Mouse (Mus musculus) heart, postnatal 10 days (tissue): ENCODE data around the gene Pnkd. TPM values are rescaled to one million over a fixed set of nuclear protein-coding genes. Genes with fewer than 3 reads are reported as not detected.

ENCODE experiments used
- DNase-seq, 2 experiments: peaks; one replicate each; pipeline ENCODE4 v3.0.0; 2021
- intact Hi-C: fragments of 180-260 bp; cut with DNase I; formaldehyde crosslinking; loops from one replicate; pipeline ENCODE4 v1.15.1; 2025
- total RNA-seq, 2 experiments: library from RNA; stranded (reverse); gene quantifications; 2 replicates each; pipeline ENCODE4 v1.2.3; 2021

Gene Pnkd
- total RNA-seq, 2 experiments from 2014 or later: 205 to 211 TPM

DNA sequence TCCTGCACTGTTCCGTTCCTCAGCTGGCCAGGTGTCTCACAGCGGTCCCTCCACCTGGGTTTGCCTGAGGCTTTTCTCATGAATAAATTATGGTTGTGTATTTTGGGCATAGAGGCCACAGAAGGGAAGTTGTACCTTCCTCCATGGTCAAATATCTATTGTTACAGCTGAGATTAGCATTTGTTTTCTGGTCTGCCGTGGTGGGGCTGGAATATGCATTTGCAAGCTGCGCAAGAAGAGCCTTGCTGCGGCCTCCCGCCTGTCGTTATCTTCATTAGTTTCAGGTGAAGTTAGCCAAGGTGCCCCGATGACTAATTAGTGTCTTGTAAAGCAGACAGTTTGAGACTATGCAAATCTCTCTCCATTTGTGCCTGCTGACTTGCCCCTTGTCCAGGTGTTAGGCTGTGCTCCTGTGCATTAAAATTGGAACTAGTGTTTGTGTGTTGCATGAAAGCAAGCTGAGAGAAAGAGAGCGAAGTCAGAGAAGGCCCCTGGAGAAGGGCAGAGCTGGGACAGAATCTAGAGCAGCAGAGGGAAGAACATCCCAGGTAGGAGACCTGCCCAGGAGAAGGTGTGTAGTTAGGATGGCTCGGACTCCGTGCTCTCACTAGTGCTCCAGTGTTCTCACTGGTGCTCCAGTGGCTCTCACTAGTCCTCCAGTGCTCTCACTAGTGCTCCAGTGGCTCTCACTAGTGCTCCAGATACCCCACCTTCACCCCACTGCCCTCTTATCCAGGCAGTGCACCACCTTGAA lies 59.6 kb downstream of the Pnkd start:
- intact Hi-C loops: no loop called here
- DNase-seq: no peak

DNA sequence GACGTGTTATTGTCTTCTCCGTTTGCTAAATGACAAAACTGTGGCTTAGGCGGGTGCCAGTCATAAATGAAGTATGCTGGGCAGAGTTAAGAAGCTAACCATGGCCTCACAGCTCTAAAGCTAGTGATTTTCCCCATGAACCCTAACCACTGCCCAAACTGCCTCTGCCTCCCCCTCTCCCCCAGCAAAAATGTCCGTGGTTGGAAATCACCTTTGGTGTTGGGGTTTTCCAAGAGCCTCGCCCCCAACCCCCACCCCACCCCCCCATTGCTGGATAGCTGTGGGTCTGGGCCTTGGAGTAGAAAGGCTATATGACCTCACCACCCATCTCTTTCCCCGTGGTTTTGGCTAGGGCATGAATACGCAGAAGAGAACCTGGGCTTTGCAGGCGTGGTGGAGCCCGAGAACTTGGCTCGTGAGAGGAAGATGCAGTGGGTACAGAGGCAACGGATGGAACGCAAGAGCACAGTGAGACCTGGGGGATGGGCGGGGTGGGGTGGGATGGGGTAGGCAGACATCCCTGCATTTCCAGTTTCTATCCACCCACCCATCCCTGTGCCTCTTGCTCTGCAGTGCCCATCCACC lies 66.5 kb downstream of the Pnkd start:
- no peak for DNase-seq
- intact Hi-C loops: no loop called here

- intact Hi-C loops: no loop called here
- peak in 1 of 2 experiments; percentile 24 for DNase-seq
These were observed 67.9 kb downstream of the Pnkd start for GRCm38 (mm10) chr1:74352532-74353096.

GRCm38 (mm10) chr1:74353453-74354229 lies 68.9 kb downstream of the Pnkd start:
- intact Hi-C loops: no loop called here

DNA sequence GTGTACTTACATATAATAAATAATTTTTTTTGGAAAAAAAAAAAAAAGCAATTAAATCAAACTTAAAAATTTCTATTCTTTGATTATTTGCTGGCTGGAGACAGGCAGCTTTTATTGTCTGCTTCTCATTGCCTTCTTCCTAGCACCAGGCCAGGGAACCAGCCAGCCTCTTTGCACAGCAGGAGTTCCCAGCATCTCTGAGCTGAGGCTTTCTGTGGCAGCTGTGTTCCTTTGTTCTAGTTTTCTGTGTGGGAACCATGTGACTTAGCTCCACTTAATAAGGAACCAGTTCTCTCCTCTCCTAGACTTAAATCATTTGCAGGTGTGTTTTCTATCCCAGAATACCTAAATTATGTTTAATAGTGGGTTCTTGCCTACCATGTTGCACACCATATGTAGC lies 72.8 kb downstream of the Pnkd start:
- intact Hi-C loops: no loop called here
- no peak for DNase-seq

More at GRCm38 (mm10) chr1:74353453-74354229, 68.9 kb downstream of the Pnkd start:
- DNase-seq: no peak

GRCm38 (mm10) chr1:74359952-74360517 lies 75.3 kb downstream of the Pnkd start:
- DNase-seq: no peak

GRCm38 (mm10) chr1:74361812-74362211 lies 77.1 kb downstream of the Pnkd start, which contains the start of gene Catip:
TSS of gene Catip (plus strand) at chr1:74362108.
- peak; percentile 85 to 90 for DNase-seq
- intact Hi-C loops: loop anchor here (1.0 to 2.0 kb wide), 5 partner anchors 19 to 157 kb away; no protein-coding TSS in a partner anchor

More at GRCm38 (mm10) chr1:74359952-74360517, 75.3 kb downstream of the Pnkd start:
- intact Hi-C loops: loop anchor here (2.0 kb wide), 2 partner anchors 17 to 71 kb away; no protein-coding TSS in a partner anchor

DNA sequence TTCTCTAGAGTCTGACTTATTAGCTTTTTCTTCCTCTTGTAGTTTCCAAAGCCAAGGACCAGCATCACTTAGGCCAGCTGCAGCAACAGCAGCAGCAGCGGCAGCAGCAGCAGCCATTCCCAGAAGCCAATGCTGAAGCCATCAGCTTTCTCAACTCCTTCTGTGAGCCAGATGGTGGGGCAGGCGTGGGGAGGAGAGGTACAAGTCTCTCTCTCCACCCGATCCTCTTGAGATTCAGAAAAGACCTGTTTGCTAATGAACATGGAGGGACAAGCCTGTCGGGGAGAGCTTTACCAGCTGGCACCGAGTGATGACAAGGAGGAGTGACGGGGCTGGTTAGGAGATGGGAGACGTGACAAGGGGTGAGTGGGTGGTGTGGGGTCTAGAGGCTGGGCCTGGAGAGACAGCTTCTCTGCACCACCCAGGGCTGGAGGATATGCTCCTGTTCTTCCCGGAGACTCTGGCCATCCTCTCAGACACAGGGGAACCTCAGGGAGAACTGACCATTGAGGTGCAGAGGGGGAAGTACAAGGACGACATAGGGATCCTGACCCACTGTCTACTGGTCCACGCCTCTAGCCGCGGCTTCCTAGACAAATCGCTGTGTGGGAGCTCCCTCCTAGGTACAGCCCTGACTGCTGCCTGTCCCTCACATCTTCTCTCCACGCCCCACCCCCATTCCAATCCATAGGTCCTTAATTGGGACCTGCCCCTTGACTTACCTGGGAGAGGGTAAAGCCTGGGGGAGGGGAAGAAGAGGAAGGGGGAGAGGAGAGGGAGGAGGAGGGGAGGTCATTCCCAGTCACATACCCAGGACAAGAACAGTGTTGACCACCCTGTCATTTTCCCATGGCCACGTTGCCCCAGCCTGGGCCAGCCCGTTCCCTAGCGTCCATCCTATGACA lies 77.8 kb downstream of the Pnkd start:
- intact Hi-C loops: loop anchor here (1.0 to 2.0 kb wide), 3 partner anchors 49 to 157 kb away; no protein-coding TSS in a partner anchor
- DNase-seq: no peak

- DNase-seq: peak in 1 of 2 experiments; percentile 33
These were observed 78.7 kb downstream of the Pnkd start for GRCm38 (mm10) chr1:74363437-74363836.

DNA sequence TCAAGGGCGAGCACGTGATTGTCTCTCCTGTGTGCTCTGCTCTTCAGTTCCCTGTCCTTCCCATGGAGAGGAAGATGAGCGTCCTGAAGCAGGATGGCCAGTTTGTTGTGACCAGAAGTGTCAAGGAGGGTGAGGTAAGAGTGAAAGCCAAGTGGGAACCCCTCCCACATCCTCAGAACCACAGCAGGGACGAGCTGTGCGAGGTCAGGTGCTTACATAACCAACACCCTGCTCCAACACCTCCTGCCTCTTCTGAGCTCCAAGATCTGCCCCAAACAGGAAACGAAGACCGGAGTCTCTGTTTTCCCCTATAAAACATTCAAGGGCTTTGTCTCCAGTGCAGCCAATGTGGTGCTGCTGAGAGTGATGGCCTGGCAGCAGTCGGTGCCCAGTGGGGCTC lies 79.5 kb downstream of the Pnkd start:
- intact Hi-C loops: no loop called here

More at GRCm38 (mm10) chr1:74363437-74363836, 78.7 kb downstream of the Pnkd start:
- intact Hi-C loops: loop anchor here (2.0 kb wide), 1 partner anchor 89 kb away; no protein-coding TSS in a partner anchor

GRCm38 (mm10) chr1:74367886-74368645 lies 83.3 kb downstream of the Pnkd start:
- DNase-seq: peak; percentile 76 to 78
- intact Hi-C loops: loop anchor here (2.0 kb wide), 1 partner anchor 19 kb away; no protein-coding TSS in a partner anchor

More for the DNA sequence above, 79.5 kb downstream of the Pnkd start:
- DNase-seq: no peak

- no peak for DNase-seq
- intact Hi-C loops: no loop called here
These were observed 85.3 kb downstream of the Pnkd start for GRCm38 (mm10) chr1:74370040-74370439.

DNA sequence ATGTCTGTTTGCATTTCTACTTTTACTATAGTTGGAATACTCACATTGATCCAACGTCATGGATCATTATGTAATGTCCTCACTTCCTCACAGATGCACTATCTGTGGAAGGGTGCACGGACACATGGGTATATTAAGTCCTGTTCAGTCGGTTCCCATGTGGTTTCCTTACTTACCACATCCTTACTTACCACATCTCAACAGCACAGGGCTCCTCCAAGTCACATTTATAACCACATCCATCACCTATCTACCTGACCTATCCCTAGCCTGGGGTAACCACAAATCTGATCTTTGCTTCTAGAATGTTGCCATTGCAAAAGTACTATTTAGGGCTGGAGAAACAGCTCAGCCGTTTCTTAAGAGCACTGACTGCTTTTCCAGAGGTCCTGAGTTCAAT lies 88.6 kb downstream of the Pnkd start:
- no peak for DNase-seq
- intact Hi-C loops: no loop called here

DNA sequence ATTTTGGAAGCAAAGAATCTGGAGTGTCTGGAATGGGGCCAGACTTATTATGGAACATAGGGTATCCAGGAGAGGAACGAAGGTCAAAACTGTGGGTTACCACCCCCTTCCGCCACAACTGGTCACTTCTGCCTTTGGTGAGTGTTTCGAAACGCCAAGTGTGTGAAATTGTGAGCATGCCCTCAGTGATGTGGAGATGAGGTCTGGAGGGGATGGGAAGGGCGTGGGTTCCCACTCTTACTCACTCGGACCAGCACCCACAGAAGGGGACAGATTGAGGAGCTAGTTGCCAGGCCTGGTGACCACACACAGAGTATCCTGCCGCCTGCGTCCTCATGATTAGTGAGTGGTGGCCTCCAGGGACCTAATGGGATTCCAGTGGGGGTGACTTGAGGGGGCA lies 90.2 kb downstream of the Pnkd start, which contains the start of gene Slc11a1:
Slc11a1 (plus strand) TSS at position 216 of the 400 bp plus-strand sequence.
- no peak for DNase-seq
- intact Hi-C loops: no loop called here

- DNase-seq: no peak
- intact Hi-C loops: no loop called here
These were observed 90.8 kb downstream of the Pnkd start for GRCm38 (mm10) chr1:74375561-74375960.

DNA sequence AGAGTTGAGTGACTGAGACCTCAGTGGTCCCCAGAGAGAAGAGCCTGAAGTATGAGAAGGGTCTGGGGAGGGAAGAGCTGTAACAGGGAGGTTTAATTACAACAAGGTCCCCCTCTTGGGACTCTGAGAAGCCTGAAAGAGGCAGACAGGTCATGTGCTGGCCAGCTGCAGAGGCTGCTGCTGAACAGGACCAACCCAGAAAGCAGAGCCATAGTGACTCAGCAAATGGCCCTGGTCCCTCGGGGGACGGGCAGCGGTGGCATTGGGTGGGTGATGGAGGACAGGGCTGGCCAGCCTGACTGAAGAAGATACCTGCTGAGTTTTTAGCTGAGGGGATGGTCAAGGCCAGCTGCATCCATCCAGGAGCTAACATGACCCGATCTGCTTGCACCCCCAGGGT lies 91.7 kb downstream of the Pnkd start:
- peak; percentile 48 to 60 for DNase-seq
- intact Hi-C loops: no loop called here

DNA sequence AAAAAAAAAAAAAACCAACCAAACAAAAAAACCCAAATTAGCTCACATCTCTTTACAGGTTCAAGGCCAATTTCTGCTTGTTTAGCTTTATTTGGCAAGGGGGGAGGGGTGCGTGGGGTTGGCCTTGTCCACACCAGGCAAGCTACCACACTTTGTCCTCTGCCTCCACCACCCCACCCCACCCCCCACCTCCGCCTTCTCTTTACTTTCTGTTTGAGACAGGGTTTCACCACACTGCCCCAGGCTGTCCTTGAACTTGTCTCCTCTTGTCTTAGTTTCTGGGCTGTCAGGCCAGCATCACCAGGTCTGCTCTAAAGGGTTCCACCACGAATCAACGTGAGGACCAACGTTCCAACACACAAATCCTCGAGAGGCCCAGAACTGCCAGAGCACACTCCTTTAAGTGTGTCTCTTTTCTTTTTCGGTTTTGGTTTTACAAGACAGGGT lies 94.4 kb downstream of the Pnkd start:
- intact Hi-C loops: no loop called here
- DNase-seq: no peak

DNA sequence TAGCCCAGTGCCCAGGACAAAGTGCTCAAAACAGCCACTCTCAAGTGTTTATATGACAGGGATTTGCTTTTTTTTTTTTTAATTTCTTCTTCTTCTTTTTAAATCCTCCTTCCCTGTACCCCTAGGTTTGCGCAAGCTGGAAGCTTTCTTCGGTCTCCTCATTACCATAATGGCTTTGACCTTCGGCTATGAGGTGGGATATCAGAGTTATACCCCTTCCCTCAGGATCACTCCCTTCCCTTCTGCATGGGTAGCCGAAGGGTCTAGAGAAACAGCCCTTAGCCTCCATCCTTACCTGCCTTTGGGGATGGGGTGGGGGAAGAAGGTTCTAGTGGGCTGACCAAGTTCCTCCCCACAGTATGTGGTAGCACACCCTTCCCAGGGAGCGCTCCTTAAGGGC lies 95.8 kb downstream of the Pnkd start:
- intact Hi-C loops: no loop called here
- DNase-seq: no peak
